Mouse (Mus musculus) kidney, adult 8-10 months (tissue): ENCODE measurements at regions not wholly inside any gene's neighbourhood (a gene's known extent, or its start where the extent isn't known, plus 50 kb on each side); places are given as distances from the start of the nearest gene placed in this dataset.
"Not testable (repeated sequence)": the region's sequence is repeated elsewhere in the genome, so short reads cannot be mapped to it uniquely, and the experiment has no call there.

ENCODE experiments used
- DNase-seq, 2 experiments: peaks; one replicate each; pipeline ENCODE4 v3.0.0; 2022

- no peak for DNase-seq
Observed at GRCm38 (mm10) chr12:33496306-33496705, 66.9 kb downstream of the Twistnb start.

DNA sequence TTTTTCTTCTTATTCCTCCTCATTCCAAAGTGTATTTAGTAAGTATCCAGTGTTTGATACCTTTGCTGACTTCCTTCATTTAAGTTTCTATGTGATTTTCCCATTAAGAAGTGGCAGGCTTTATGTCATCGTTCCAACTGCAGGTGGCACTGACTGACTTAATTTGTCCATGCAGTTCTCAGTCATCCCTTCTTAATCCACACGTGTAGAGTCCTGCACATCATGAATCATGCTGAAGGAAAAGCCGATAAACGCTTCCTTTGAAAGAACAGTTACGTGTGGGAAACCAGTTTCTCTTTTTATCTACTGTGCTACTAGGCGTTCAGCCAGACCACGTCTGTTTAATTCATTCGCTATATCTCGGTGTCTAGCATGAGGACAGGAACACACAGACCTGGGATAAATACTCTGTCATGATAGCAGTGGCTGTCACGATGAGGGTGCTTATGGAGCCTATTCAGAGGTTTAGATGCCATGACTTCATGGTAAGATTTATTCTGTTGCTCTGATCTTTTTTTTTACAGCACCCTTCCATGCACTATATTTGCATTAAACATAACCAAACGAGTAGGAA lies 68.0 kb downstream of the Twistnb start:
- no peak for DNase-seq

DNA sequence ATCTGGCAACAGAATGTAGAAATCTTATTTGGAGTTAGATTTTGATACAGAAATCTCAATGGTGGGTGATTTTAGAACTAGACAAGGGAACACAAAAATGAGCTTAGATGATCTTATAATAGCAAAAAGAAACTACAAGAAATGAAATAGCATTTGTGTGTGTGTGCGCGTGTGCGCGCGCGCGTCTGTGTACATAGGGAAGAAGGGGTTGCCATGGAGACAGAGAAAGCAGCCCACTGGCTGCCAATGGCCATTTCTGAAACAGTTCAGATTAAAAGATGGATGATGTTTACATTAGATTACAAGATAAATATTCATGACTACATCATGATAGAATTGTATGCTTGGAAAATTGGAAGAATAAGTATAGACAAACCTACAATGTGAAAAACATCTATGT lies 112.1 kb downstream of the Twistnb start:
- no peak for DNase-seq

DNA sequence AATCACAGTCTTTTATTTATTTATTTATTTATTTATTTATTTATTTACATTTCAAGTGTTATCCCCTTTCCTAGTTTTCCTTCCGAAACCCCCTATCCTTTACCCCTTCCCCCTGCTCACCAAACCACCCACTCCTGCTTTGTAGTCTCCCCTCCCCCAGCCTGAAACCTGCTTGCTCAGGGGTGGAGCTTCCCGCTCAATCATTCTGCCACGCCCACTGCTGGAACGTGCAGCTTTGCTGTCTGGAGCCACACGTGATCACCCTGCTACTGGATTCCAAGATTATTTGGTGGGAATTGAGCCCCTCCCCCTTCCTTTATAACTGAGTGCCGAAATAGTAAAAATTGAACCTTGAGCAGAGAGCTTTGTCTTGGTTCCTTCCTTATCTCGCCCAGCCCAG lies 122.2 kb downstream of the Twistnb start:
- DNase-seq: not testable (repeated sequence)

GRCm38 (mm10) chr12:33552231-33552630 lies 122.8 kb downstream of the Twistnb start:
- no peak for DNase-seq

GRCm38 (mm10) chr12:33552651-33553050 lies 123.2 kb downstream of the Twistnb start:
- DNase-seq: no peak

DNA sequence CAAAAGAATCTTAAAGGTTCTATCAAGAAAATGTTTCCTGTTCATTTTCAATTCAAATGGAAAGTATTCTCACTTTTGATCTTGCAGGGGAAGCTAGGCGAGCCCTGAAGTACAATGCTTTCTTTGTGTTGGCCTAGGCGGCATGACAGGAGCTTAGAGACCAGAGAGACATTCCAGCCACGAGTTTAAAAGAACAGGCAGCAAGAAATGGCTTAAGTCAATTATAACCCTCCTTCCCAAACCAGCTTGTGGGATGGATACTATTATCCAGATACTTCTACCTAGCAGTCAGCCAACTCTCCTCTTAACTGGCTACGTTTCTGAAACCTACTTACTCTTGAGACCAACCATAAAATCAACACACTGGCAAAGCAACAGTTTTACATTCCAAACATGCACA lies 124.3 kb downstream of the Twistnb start:
- DNase-seq: no peak

DNA sequence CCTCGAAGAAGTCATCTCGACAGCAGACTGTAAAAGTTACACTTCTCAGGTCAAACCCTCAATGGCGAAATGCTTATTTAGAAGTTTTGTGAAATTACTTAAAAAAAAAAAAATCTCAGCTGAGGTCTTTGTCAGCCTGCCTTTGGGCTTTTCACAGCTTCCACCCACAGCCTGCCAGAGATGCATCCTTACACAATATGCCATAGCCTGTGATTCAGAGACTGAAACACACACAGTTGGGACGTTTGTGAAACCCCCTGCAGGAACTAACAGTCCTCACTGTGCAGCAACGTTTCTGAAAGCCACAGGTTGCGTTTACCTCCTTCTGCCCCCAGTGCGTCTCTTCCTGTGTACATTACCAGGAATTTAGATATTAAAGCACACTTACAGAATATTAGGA lies 131.7 kb downstream of the Twistnb start:
- no peak for DNase-seq

GRCm38 (mm10) chr12:33577877-33578428 lies 148.5 kb downstream of the Twistnb start:
- DNase-seq: no peak

DNA sequence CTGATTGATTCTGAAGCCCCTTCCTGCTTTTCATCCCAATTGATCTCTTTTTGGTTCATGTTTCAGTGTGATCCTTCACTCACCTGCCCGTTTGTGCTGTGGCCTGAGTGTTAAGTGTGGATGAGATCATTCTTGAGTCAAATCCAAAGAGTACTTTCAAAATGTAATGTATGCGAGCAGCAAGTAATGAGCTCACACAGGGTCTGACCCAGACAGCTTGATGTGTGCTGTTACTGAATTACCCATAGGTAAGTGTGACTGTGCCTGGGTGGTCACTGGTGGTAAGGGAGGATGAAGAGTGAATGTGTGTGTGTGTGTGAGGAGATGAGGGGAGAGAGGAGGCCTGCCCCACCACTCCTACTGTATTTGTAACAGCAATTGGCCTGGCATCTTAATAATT lies 151.4 kb downstream of the Twistnb start:
- no peak for DNase-seq

DNA sequence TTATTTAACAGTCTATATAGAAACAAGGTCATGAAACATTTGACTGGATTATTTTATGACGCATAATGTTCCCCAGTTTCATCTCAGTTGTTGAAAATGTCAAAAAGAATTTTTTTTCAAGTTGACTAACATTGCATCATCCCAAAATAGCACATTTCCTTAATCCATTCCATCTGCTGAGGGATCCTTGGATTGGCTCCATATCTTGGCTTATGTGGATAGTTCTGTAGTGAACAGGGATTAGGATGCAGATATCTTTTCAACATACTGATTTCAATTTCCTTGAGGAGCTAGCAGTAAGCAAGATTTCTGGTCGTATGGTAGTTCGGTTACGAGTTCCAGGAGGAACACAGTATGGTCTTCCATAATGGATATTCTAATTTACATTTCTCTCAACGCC lies 161.6 kb downstream of the Twistnb start:
- no peak for DNase-seq

DNA sequence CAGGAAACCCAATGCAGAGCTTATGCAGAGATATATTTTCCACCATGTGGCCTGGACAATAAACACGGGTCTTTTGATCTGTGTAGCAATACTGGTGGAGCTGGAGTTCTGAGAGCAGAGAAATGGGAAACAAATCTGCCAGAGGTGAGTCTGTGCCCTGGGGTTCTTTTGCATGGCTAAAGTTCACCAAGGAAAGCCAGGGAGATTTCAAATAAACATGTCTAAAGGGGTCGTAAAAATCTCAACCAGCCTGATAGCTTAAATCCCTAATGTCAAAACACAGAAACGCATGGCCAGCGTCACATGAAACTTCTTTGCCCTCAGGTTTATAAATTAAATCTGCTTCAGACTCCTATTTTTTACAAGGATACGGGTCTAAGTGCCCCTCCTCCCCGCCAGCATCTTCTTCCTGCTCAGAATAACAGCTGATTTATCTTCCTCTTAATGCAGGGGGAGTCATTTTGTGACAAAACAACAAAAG lies 163.0 kb downstream of the Twistnb start:
- DNase-seq: no peak

- DNase-seq: no peak
Observed at GRCm38 (mm10) chr12:33592938-33593337, 163.5 kb downstream of the Twistnb start.

DNA sequence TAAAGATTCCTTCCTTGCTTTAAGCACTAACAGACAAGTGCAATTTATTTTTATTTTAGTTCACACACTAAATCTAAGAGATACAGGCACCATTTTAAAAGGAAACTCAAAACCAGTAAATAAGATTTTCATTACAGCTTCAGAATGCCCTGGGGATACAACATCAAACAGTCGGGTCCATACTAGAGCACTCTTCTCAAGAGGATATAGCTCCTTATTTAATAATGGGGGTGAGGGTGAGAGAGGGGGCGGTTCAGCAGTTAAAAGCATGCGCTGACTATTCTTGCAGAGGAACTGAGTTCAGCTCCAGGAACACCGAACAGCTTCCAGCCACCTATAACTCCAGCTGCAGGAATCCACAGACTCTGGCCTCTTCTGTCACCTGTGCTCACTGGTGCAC lies 164.2 kb downstream of the Twistnb start:
- DNase-seq: no peak

DNA sequence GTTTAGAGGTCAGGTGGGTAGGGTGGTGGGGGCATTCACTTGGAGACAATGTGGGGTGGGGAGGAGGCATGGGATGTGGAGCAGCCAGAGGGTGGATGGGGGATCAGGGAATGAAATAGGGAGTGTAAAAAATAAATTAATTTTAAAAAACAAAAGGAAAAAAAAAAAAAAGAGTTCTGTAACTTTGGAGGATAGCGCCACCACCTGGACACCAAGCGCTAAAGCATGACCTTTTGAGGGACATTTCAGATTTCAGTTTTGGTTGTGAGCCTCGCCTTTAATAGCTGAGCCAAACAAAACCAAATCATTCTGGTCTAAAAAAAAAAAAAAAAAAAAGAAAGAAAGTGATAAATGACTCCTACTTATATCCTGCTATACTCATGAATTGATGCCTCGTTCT lies 176.0 kb downstream of the Twistnb start:
- DNase-seq: no peak

GRCm38 (mm10) chr12:33607811-33608602 lies 178.6 kb downstream of the Twistnb start:
- no peak for DNase-seq

DNA sequence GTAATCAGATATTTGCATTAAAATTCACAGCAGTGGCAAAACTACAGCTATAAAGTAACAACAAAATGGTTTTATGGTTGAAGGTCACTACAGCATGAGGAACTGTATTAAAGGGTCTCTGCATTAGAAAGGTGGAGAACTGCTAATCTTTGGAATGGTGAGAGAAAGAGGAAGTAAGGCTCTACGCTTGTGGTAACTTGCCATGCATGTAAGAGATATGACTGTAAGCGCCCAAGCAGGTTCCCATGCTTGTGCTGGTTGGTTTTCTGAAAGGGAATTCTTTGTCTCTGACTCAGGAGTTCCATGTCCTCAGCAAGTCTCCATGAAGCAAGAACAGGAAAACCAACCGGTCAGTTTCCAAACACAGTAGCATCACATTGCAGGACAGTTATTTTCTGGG lies 182.9 kb downstream of the Twistnb start:
- DNase-seq: no peak

DNA sequence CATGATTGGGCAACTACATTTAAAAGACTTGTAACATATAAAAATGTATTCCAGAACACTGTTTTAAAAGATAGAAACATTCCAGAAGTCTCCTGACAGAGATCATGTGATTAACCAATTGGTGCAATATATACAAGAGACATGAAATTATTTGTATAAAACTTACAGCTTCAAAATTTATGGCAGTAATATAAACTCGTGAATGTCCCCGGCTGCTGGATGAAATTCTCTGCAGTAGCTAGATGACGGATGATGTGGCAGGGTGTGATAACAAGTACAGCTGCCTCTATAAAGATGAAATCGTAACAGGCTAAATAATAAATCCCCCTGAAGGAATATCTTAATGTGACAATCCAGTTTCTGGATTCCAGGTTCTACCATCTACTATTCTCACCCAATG lies 191.0 kb downstream of the Twistnb start:
- DNase-seq: no peak

DNA sequence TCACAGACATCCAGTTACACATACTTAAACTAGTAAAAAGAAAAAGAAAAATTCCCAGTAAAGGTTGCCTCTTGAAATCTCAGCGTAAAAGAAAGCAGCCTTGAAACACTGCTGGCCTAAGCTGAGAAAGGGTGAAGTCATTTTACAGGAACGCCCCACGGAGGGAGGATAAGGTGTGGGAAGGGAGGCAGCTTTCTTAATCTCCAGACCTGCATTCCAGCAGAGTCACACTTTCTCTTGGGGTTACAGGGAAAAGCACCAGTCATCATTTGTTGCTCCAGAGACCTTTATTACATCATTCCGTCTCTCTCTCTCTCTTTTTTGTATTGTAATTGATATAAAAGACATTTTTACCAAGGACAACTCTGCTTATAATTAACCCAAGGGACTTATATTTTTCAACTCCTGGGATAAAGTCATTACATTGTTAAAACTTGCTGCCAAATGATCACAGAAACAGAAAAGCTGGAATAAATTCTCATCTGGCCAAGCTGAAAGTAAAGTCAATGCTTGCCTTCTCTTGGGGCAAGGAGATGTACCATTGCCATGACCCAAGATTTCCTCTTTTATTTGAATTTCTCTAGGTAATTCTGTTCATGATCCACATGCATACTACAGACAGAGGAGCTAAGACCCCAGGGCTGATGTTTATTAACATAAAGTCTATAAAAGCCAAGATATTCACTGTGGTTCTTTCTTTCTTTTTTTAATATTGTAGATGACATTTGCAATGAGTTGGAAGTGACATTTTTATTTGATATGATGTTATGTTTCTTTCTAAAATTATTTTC lies 196.9 kb downstream of the Twistnb start:
- DNase-seq: no peak

DNA sequence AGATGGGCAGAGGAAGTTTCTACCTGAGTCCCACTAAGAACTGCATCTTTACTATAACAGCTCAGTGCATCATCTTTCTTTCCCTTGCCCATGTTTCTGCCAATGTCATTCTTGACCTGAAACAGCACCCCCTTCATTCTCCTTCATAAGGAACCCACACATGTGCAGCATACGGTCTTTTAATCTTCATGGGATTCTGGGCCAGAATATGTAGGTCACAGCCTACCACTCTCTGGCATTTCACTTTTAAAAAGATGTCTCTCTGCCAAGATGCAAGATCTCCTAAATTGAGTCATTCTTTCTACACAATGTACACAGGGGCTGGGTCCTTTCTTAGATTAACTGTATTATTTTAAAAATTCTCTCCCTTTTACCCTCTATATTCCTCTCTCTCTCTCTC lies 223.2 kb downstream of the Twistnb start:
- DNase-seq: no peak

DNA sequence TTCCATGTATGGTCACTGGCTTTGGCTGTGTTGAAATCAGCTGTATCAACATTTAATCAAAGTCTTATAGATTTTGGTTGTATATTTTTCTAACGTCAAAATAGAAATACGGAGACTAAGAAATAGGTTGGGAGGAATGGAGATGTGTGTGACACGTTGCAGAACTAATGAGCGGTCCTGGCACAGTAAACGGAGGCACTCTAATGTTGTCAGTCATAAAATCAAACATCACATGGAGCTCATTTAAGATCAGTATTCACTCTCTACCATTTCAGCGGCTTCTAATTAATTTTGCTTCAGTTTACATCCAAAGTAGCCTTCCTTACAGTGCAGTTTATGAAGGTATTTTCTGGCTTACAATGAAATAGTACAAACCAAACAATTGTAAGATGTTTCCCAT lies 246.1 kb downstream of the Twistnb start:
- no peak for DNase-seq

- no peak for DNase-seq
Observed at GRCm38 (mm10) chr12:33692870-33693269, 235.4 kb upstream of the Ferd3l start.

DNA sequence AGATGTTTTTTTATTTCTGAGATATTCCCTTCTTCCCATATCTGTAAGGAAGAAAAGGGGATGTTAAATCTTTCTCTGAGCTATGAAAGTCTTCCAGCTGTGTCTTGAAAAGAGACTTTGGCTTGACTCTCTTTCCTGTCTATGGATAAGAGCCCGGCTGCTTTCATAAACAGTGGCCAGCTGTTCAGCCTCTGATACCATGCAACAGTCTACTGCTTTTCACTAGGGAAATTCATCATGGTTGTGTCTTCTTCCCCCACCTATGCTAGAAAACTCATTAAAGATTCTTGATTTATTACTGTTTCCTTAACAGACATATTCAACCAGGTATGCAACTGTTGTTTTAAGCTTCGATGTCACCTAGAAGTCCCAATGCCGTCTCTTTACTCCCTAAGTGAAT lies 213.8 kb upstream of the Ferd3l start:
- DNase-seq: no peak

DNA sequence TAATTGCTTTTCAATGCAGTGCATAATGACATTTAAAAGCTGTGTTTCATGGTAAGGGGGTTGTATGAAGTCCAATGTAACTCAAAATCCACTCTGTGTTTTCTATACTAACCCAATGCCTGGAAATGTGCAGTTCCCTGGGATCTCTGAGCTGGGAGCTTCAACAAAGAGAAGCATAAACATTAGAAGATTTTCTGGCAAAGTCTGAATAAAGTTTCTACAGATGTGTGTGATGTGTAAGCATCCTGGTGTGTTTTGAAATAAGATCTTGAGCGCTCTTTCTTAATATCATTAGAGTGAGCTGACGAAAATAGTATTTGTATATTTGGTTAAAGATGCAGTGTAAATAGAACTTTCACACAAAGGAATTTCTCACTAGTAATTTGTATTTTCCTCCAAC lies 212.2 kb upstream of the Ferd3l start:
- DNase-seq: no peak
